7 mouse cellular contexts compared by ENCODE assay signal in genomic region chr4:46374869-46375368, GRCm38 (mm10). TPM values are rescaled to one million over a fixed set of nuclear protein-coding genes. Genes with fewer than 3 reads are reported as not detected.
DNase-seq lines count a peak whose midpoint lies in the region; ATAC-seq lines count a peak whose summit lies in the region.

No protein-coding gene starts in this region.

- peaks cover 1% of the 10 kb centered on the region; the same call in 1 of the 2 replicates for H3K36me3 ChIP-seq in embryonic facial prominence, embryonic 11.5 days (replicated peaks; ENCODE audit: control insufficient read depth, insufficient read depth, low read depth, low read length)
- H3K36me3 ChIP-seq in limb, embryonic 10.5 days = peaks cover 42% of the 10 kb centered on the region
- H3K36me3 ChIP-seq in midbrain, embryonic 13.5 days = peaks cover 38% of the 10 kb centered on the region

- H3K4me2 ChIP-seq in embryonic facial prominence, embryonic 11.5 days (ENCODE audit: low read depth, low read length) = peak overlapping the region; percentile 42
- H3K4me2 ChIP-seq in midbrain, embryonic 13.5 days (replicated peaks) = peak overlapping the region; percentile 53

- peak; percentile 65; the same call in 1 of the 2 replicates for ATAC-seq in embryonic facial prominence, embryonic 11.5 days (replicated peaks; ENCODE audit: insufficient number of reproducible peaks, low FRiP score, low TSS enrichment, low read depth)
- peak; percentile 70 for ATAC-seq in midbrain, embryonic 13.5 days

- no peaks in the 10 kb centered on the region for H3K27me3 ChIP-seq in embryonic facial prominence, embryonic 11.5 days (ENCODE audit: control insufficient read depth, insufficient read depth, low read length)
- H3K27me3 ChIP-seq in limb, embryonic 10.5 days (ENCODE audit: low read depth, poor library complexity, severe bottlenecking) = peaks cover 17% of the 10 kb centered on the region
- H3K27me3 ChIP-seq in midbrain, embryonic 13.5 days = peaks cover 16% of the 10 kb centered on the region

- no peaks in the 10 kb centered on the region for H3K4me1 ChIP-seq in embryonic facial prominence, embryonic 11.5 days (ENCODE audit: control insufficient read depth, insufficient read depth, low read length)
- H3K4me1 ChIP-seq in limb, embryonic 10.5 days = peaks cover 19% of the 10 kb centered on the region
- H3K4me1 ChIP-seq in midbrain, embryonic 13.5 days (replicated peaks) = peaks cover 9% of the 10 kb centered on the region; the same call in 1 of the 2 replicates

- 16% methylated on average over 22 of the region's 22 CpGs for WGBS in embryonic facial prominence, embryonic 11.5 days
- WGBS in limb, embryonic 10.5 days = 21% methylated on average over 22 of the region's 22 CpGs
- 21% methylated on average over 22 of the region's 22 CpGs for WGBS in midbrain, embryonic 13.5 days

- peak; percentile 92 for DNase-seq in adrenal gland, postnatal 14 days
- DNase-seq in embryonic facial prominence, embryonic 11.5 days (ENCODE audit: low spot score) = peak; percentile 86
- DNase-seq in heart, adult 18-20 months = peak; percentile 86 to 87
- peak; percentile 88 for DNase-seq in kidney, adult 18-20 months
- DNase-seq in limb, embryonic 10.5 days (ENCODE audit: low spot score) = peak; percentile 89
- DNase-seq in spleen, adult 12 weeks (ENCODE audit: low spot score) = peak; percentile 65

- H3K9ac ChIP-seq in embryonic facial prominence, embryonic 11.5 days (replicated peaks; ENCODE audit: low read length) = no peak overlapping the region
- 0 out of 2 replicates have a peak overlapping the region, but pooled peaks have one; percentile 1 for H3K9ac ChIP-seq in midbrain, embryonic 13.5 days (replicated peaks)

- H3K27ac ChIP-seq in embryonic facial prominence, embryonic 11.5 days (replicated peaks; ENCODE audit: low read depth, low read length) = no peak overlapping the region
- 0 out of 2 replicates have a peak overlapping the region, but pooled peaks have one; percentile 38 for H3K27ac ChIP-seq in limb, embryonic 10.5 days
- H3K27ac ChIP-seq in midbrain, embryonic 13.5 days = no peak overlapping the region

- H3K9me3 ChIP-seq in embryonic facial prominence, embryonic 11.5 days (replicated peaks; ENCODE audit: control insufficient read depth, low read length) = no peaks in the 10 kb centered on the region
- no peaks in the 10 kb centered on the region for H3K9me3 ChIP-seq in limb, embryonic 10.5 days (replicated peaks)
- H3K9me3 ChIP-seq in midbrain, embryonic 13.5 days = no peaks in the 10 kb centered on the region

- H3K4me3 ChIP-seq in embryonic facial prominence, embryonic 11.5 days (ENCODE audit: low read depth, low read length) = peak overlapping the region; percentile 23; the same call in 1 of the 2 replicates
- H3K4me3 ChIP-seq in limb, embryonic 10.5 days = peak overlapping the region; percentile 46
- peak overlapping the region; percentile 28 for H3K4me3 ChIP-seq in midbrain, embryonic 13.5 days (replicated peaks)

RNA-seq across cellular contexts. Expression of gene Trmo, which starts 14.3 kb away (rescaled TPM):
- total RNA-seq in adrenal gland, postnatal 14 days (2021) = 6.5 and 6.6 TPM in 2 replicates
- polyA plus RNA-seq in embryonic facial prominence, embryonic 11.5 days (2014; fragmentation: Nextera tagmentation; extraction: Ambion mirVana) = 11.8 and 12.3 TPM in 2 replicates
- 1 to 10 TPM; 3.2 to 4.7 TPM for total RNA-seq in heart, adult 18-20 months (2021)
- 11.5 and 11.9 TPM in 2 replicates for polyA plus RNA-seq in limb, embryonic 10.5 days (2016; fragmentation: Nextera tagmentation; extraction: Ambion mirVana)
- 7.8 and 9.2 TPM in 2 replicates for polyA plus RNA-seq in midbrain, embryonic 13.5 days (2015; fragmentation: Nextera tagmentation; extraction: Ambion mirVana)

RNA-seq across cellular contexts. Expression of gene Foxe1, which starts 31.5 kb away (rescaled TPM):
- total RNA-seq in adrenal gland, postnatal 14 days (2021) = not detected in 2 replicates
- 1.4 and 1.5 TPM in 2 replicates for polyA plus RNA-seq in embryonic facial prominence, embryonic 11.5 days (2014; fragmentation: Nextera tagmentation; extraction: Ambion mirVana)
- total RNA-seq in heart, adult 18-20 months (2021) = not detected
- 0.35 TPM in 1 of 2 replicates, not detected in the other for polyA plus RNA-seq in limb, embryonic 10.5 days (2016; fragmentation: Nextera tagmentation; extraction: Ambion mirVana)
- polyA plus RNA-seq in midbrain, embryonic 13.5 days (2015; fragmentation: Nextera tagmentation; extraction: Ambion mirVana) = not detected in 2 replicates

RNA-seq across cellular contexts. Expression of gene Hemgn, which starts 38.4 kb away (rescaled TPM):
- 1.2 and 9.0 TPM in 2 replicates for total RNA-seq in adrenal gland, postnatal 14 days (2021)
- 13.9 and 16.7 TPM in 2 replicates for polyA plus RNA-seq in embryonic facial prominence, embryonic 11.5 days (2014; fragmentation: Nextera tagmentation; extraction: Ambion mirVana)
- under 1 TPM; 0.15 TPM for total RNA-seq in heart, adult 18-20 months (2021)
- 12.8 and 13.4 TPM in 2 replicates for polyA plus RNA-seq in limb, embryonic 10.5 days (2016; fragmentation: Nextera tagmentation; extraction: Ambion mirVana)
- 0.17 and 0.26 TPM in 2 replicates for polyA plus RNA-seq in midbrain, embryonic 13.5 days (2015; fragmentation: Nextera tagmentation; extraction: Ambion mirVana)

Comparison
In these comparisons a context has a peak if more than half of its experiments do, and no peak if none do; other contexts are left out.
1. RNA of gene Hemgn, which starts 38.4 kb away (polyA plus RNA-seq): 13.9 to 16.7 TPM in embryonic facial prominence, embryonic 11.5 days and 12.8 to 13.4 TPM in limb, embryonic 10.5 days; 0.17 to 0.26 TPM in midbrain, embryonic 13.5 days; every median in the first group is over 10 times any median in the second.
2. Peak in every context shown above with its lines, with median percentiles within 50 percentile points of each other: DNase-seq and H3K4me3 ChIP-seq.